Mouse (Mus musculus): Measurements from ENCODE around the gene Ripply1. TPM values are rescaled to one million over a fixed set of nuclear protein-coding genes. Genes with fewer than 3 reads are reported as not detected.

Gene Ripply1
- polyA plus RNA-seq, 1 experiment: not detected

- TF ChIP-seq CTCF (IDR thresholded peaks at IDR 0.05; ENCODE audit: borderline replicate concordance, insufficient read depth, low read length) (no peak), POLR2A (IDR thresholded peaks at IDR 0.05; ENCODE audit: low read depth, low read length) (no peak)
- Histone ChIP-seq H3K4me3 (ENCODE audit: insufficient read depth, low read length) (no peak overlapping the region), H3K4me1 (ENCODE audit: control insufficient read depth, insufficient read depth, low read length) (no peaks in the 10 kb centered on the region), H3K27ac (ENCODE audit: insufficient read depth, low read length) (no peak overlapping the region)
These were observed 25.9 kb upstream of the Ripply1 start for GRCm38 (mm10) chrX:139808085-139808484.

GRCm38 (mm10) chrX:139807391-139807790 lies 25.2 kb upstream of the Ripply1 start:
- TF ChIP-seq CTCF (IDR thresholded peaks at IDR 0.05; ENCODE audit: borderline replicate concordance, insufficient read depth, low read length) (no peak), POLR2A (IDR thresholded peaks at IDR 0.05; ENCODE audit: low read depth, low read length) (no peak)
- no peak overlapping the region for H3K27ac ChIP-seq (ENCODE audit: insufficient read depth, low read length)
- no peaks in the 10 kb centered on the region for H3K4me1 ChIP-seq (ENCODE audit: control insufficient read depth, insufficient read depth, low read length)
- no peak overlapping the region for H3K4me3 ChIP-seq (ENCODE audit: insufficient read depth, low read length)

- Histone ChIP-seq H3K27ac (ENCODE audit: insufficient read depth, low read length) (no peak overlapping the region), H3K4me3 (ENCODE audit: insufficient read depth, low read length) (no peak overlapping the region), H3K4me1 (ENCODE audit: control insufficient read depth, insufficient read depth, low read length) (no peaks in the 10 kb centered on the region)
- TF ChIP-seq CTCF (IDR thresholded peaks at IDR 0.05; ENCODE audit: borderline replicate concordance, insufficient read depth, low read length): no peak
- TF ChIP-seq POLR2A (IDR thresholded peaks at IDR 0.05; ENCODE audit: low read depth, low read length): no peak
These were observed 23.8 kb upstream of the Ripply1 start for GRCm38 (mm10) chrX:139805918-139806317.

- Histone ChIP-seq H3K27ac (ENCODE audit: insufficient read depth, low read length) (no peak overlapping the region), H3K4me3 (ENCODE audit: insufficient read depth, low read length) (no peak overlapping the region), H3K4me1 (ENCODE audit: control insufficient read depth, insufficient read depth, low read length) (no peaks in the 10 kb centered on the region)
- TF ChIP-seq POLR2A (IDR thresholded peaks at IDR 0.05; ENCODE audit: low read depth, low read length): no peak
- TF ChIP-seq CTCF (IDR thresholded peaks at IDR 0.05; ENCODE audit: borderline replicate concordance, insufficient read depth, low read length): no peak
These were observed 20.9 kb upstream of the Ripply1 start for GRCm38 (mm10) chrX:139803028-139803427.

- TF ChIP-seq CTCF (IDR thresholded peaks at IDR 0.05; ENCODE audit: borderline replicate concordance, insufficient read depth, low read length) (no peak), POLR2A (IDR thresholded peaks at IDR 0.05; ENCODE audit: low read depth, low read length) (no peak)
- no peak within 1 kb of the TSS for H3K27ac ChIP-seq (ENCODE audit: insufficient read depth, low read length)
These were observed 18.3 kb upstream of the Ripply1 start, which contains the start of gene Cldn2 for GRCm38 (mm10) chrX:139800406-139800878. Gene Cldn2 (plus strand): TSS chrX:139800828.

GRCm38 (mm10) chrX:139799953-139800352 lies 17.8 kb upstream of the Ripply1 start:
- TF ChIP-seq POLR2A (IDR thresholded peaks at IDR 0.05; ENCODE audit: low read depth, low read length) (no peak), CTCF (IDR thresholded peaks at IDR 0.05; ENCODE audit: borderline replicate concordance, insufficient read depth, low read length) (no peak)
- no peaks in the 10 kb centered on the region for H3K4me1 ChIP-seq (ENCODE audit: control insufficient read depth, insufficient read depth, low read length)
- no peak overlapping the region for H3K4me3 ChIP-seq (ENCODE audit: insufficient read depth, low read length)
- no peak overlapping the region for H3K27ac ChIP-seq (ENCODE audit: insufficient read depth, low read length)

More at GRCm38 (mm10) chrX:139800406-139800878, 18.3 kb upstream of the Ripply1 start, which contains the start of gene Cldn2:
- H3K4me1 ChIP-seq (ENCODE audit: control insufficient read depth, insufficient read depth, low read length): no peaks in the 10 kb centered on the region
- no peak within 1 kb of the TSS for H3K4me3 ChIP-seq (ENCODE audit: insufficient read depth, low read length)

GRCm38 (mm10) chrX:139797875-139798274 lies 15.7 kb upstream of the Ripply1 start:
- TF ChIP-seq POLR2A (IDR thresholded peaks at IDR 0.05; ENCODE audit: low read depth, low read length): no peak
- TF ChIP-seq CTCF (IDR thresholded peaks at IDR 0.05; ENCODE audit: borderline replicate concordance, insufficient read depth, low read length): no peak
- H3K27ac ChIP-seq (ENCODE audit: insufficient read depth, low read length): no peak overlapping the region

GRCm38 (mm10) chrX:139796037-139796436 lies 13.9 kb upstream of the Ripply1 start:
- TF ChIP-seq POLR2A (IDR thresholded peaks at IDR 0.05; ENCODE audit: low read depth, low read length) (no peak), CTCF (IDR thresholded peaks at IDR 0.05; ENCODE audit: borderline replicate concordance, insufficient read depth, low read length) (no peak)
- Histone ChIP-seq H3K4me3 (ENCODE audit: insufficient read depth, low read length) (no peak overlapping the region), H3K4me1 (ENCODE audit: control insufficient read depth, insufficient read depth, low read length) (no peaks in the 10 kb centered on the region), H3K27ac (ENCODE audit: insufficient read depth, low read length) (no peak overlapping the region)

More at GRCm38 (mm10) chrX:139797875-139798274, 15.7 kb upstream of the Ripply1 start:
- Histone ChIP-seq H3K4me3 (ENCODE audit: insufficient read depth, low read length) (no peak overlapping the region), H3K4me1 (ENCODE audit: control insufficient read depth, insufficient read depth, low read length) (no peaks in the 10 kb centered on the region)

GRCm38 (mm10) chrX:139794072-139794845 lies 12.1 kb upstream of the Ripply1 start:
- Histone ChIP-seq H3K4me3 (ENCODE audit: insufficient read depth, low read length) (no peak overlapping the region), H3K27ac (ENCODE audit: insufficient read depth, low read length) (no peak overlapping the region), H3K4me1 (ENCODE audit: control insufficient read depth, insufficient read depth, low read length) (no peaks in the 10 kb centered on the region)
- no peak for TF ChIP-seq CTCF (IDR thresholded peaks at IDR 0.05; ENCODE audit: borderline replicate concordance, insufficient read depth, low read length)
- TF ChIP-seq POLR2A (IDR thresholded peaks at IDR 0.05; ENCODE audit: low read depth, low read length): no peak

- no peaks in the 10 kb centered on the region for H3K4me1 ChIP-seq (ENCODE audit: control insufficient read depth, insufficient read depth, low read length)
- no peak for TF ChIP-seq POLR2A (IDR thresholded peaks at IDR 0.05; ENCODE audit: low read depth, low read length)
- TF ChIP-seq CTCF (IDR thresholded peaks at IDR 0.05; ENCODE audit: borderline replicate concordance, insufficient read depth, low read length): no peak
- no peak overlapping the region for H3K4me3 ChIP-seq (ENCODE audit: insufficient read depth, low read length)
- H3K27ac ChIP-seq (ENCODE audit: insufficient read depth, low read length): no peak overlapping the region
These were observed 3.6 kb upstream of the Ripply1 start for GRCm38 (mm10) chrX:139785764-139786163.
